Mouse (Mus musculus): ENCODE results near the gene Omt2a.
A peak's percentile ranks its signal among the peaks of the same experiment; 100 is the strongest.
"Not testable (repeated sequence)": the region's sequence is repeated elsewhere in the genome, so short reads cannot be mapped to it uniquely, and the experiment has no call there.

The Omt2a gene

DNA sequence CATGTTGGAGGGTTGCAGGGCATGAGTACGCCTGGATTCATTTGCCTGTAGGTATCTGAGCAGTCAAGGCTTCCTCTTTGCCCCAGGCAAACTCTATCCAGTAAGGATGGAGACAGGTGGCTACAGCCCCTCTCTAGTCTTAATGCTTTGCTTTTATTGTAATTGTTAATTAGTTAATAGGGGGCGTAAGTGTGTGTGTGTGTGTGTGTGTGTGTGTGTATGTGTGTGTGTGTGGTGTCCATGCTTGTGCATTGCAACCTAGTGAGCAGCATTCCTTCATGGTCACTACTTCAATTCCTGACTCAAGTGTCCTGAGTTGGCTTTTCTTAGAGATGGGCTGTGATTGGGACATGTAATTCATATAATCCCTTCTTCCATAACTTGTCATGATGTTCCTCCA lies at the start of gene Omt2a:
Omt2a (minus strand) TSS at position 101 of the 400 bp plus-strand sequence.
- no peak for DNase-seq

- no peak for DNase-seq
Observed at GRCm38 (mm10) chr9:78363374-78363773, 48.8 kb upstream of the Omt2a start.

GRCm38 (mm10) chr9:78360484-78360872 lies 45.9 kb upstream of the Omt2a start:
- DNase-seq: no peak

GRCm38 (mm10) chr9:78359750-78360483 lies 45.3 kb upstream of the Omt2a start:
- DNase-seq: no peak

- peak; percentile 64 for DNase-seq
Observed at GRCm38 (mm10) chr9:78358053-78358452, 43.5 kb upstream of the Omt2a start.

- no peak for DNase-seq
Observed at GRCm38 (mm10) chr9:78355611-78356010, 41.0 kb upstream of the Omt2a start, which contains the start of gene Gsta2. Gsta2 (minus strand) TSS chr9:78355788.

- DNase-seq: no peak
Observed at GRCm38 (mm10) chr9:78354665-78355578, 40.3 kb upstream of the Omt2a start.

- no peak for DNase-seq
Observed at GRCm38 (mm10) chr9:78351504-78352220, 37.1 kb upstream of the Omt2a start.

- not testable (repeated sequence) for DNase-seq
Observed at GRCm38 (mm10) chr9:78350007-78350406, 35.4 kb upstream of the Omt2a start.

GRCm38 (mm10) chr9:78349141-78349540 lies 34.5 kb upstream of the Omt2a start:
- DNase-seq: not testable (repeated sequence)

GRCm38 (mm10) chr9:78348206-78349004 lies 33.8 kb upstream of the Omt2a start:
- DNase-seq: not testable (repeated sequence)

DNA sequence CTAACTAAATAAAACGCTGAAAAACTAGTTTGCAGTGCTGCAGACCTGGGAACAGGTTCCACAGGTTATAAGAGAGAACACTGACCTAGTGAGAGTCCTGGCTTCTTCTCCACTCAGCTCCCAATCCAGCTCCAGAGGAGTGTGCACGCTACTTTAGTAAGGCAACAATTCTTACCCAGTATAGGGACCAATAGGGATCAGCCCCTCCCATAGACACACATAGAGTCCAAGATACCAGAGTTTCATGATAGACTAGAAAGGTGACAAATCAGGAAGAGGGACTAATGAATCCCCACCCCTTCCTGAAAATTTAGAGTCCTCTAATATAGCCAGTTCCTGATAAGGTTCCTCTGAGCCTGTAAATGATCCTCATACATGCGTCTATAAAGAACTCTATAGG lies 32.4 kb upstream of the Omt2a start:
- DNase-seq: no peak

- not testable (repeated sequence) for DNase-seq
Observed at GRCm38 (mm10) chr9:78345235-78345634, 30.6 kb upstream of the Omt2a start.

DNA sequence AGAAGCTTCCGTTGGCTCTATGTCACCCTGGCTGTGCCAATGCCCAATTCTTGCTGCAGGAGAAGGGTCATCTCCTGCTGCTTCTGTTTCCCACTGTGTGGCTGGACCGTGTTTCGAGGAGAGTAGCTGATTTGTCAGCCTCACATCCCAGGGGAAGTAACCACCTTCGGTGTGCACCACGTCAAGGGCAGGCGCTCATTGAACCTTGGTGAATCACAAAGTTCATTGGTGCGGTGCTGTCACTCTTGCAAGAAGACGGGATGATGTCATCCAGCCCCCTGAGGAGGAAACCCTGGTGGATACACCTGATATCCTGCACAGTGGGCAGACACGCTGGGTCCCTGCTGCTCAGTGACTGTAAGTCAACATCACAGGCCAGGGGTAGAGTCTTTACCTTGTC lies 28.5 kb upstream of the Omt2a start:
- not testable (repeated sequence) for DNase-seq

DNA sequence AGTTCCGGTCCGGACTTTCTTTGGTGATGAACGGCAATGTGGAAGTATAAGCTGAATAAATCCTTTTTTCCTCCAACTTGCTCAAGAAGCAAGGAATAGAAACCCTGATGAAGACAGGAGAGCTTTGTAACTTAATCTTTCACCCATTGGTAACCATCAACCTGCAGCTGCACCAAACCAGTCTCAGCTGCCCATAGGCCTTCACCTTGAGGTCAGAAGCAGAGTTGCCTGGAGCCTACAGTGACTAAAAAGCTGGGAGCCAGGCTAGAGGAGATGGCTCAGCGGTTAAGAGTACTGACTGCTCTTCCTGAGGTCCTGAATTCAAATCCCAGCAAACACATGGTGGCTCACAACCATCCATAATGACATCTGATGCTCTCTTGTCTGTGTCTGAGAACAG lies 27.9 kb upstream of the Omt2a start:
- DNase-seq: not testable (repeated sequence)

- peak; percentile 66 for DNase-seq
Observed at GRCm38 (mm10) chr9:78340324-78340723, 25.7 kb upstream of the Omt2a start.

- not testable (repeated sequence) for DNase-seq
Observed at GRCm38 (mm10) chr9:78337050-78337449, 22.5 kb upstream of the Omt2a start.

DNA sequence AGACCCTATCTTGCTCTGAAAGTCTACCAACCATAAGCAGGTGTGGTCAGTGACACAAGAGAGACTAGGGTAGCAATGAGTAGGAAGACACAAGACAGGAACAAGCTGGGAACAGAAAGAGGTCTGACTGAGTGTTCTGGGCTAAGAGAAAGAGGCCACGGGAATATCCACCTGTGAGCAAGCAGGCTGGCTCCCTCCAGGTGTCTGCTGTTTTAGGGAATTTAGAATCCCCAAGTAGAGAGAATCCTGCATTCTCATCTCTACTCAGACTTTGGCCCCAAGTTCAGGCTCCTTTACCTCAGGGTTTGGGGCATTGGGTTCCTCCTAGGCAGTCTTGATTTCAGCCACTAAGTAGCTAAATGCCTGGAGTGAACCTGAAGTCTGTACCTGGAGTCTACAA lies 12.7 kb upstream of the Omt2a start, which contains the start of gene Omt2b:
Omt2b (plus strand) TSS at position 301 of the 400 bp plus-strand sequence.
- DNase-seq: not testable (repeated sequence)

- DNase-seq: no peak
Observed at GRCm38 (mm10) chr9:78319499-78319898, 4.9 kb upstream of the Omt2a start.

- not testable (repeated sequence) for DNase-seq
Observed at GRCm38 (mm10) chr9:78308122-78308521, 6.5 kb downstream of the Omt2a start.

- not testable (repeated sequence) for DNase-seq
Observed at GRCm38 (mm10) chr9:78299143-78299542, 15.5 kb downstream of the Omt2a start.

GRCm38 (mm10) chr9:78298232-78298631 lies 16.4 kb downstream of the Omt2a start:
- no peak for DNase-seq
